Mouse (Mus musculus) midbrain, embryonic 12.5 days (tissue): ENCODE measurements around the gene Pard3. TPM values are rescaled to one million over a fixed set of nuclear protein-coding genes. Genes with fewer than 3 reads are reported as not detected.

ENCODE experiments used
- ATAC-seq: fragments of 200-750 bp; cut with Nextera tagmentation; 2 replicates; pipeline ENCODE4 v1.8.0; 2017; ENCODE audit warnings: low read depth, moderate TSS enrichment, moderate library complexity; ENCODE audit not compliant: low FRiP score
- H3K27ac ChIP-seq: fragments of 300-500 bp; sonication (generic); replicated peaks from 2 replicates; pipeline ENCODE4 v1.5.1; 2016; ENCODE audit warnings: mild to moderate bottlenecking
- H3K27me3 ChIP-seq: fragments of 300-500 bp; sonication (generic); 2 replicates; pipeline ENCODE4 v1.6.1; 2016; ENCODE audit warnings: mild to moderate bottlenecking
- H3K36me3 ChIP-seq: fragments of 300-500 bp; sonication (generic); 2 replicates; pipeline ENCODE4 v1.6.1; 2016
- H3K4me1 ChIP-seq: fragments of 300-500 bp; sonication (generic); 2 replicates; pipeline ENCODE4 v1.6.1; 2016
- H3K4me2 ChIP-seq: fragments of 300-500 bp; sonication (generic); replicated peaks from 2 replicates; pipeline ENCODE4 v1.6.1; 2016; ENCODE audit warnings: mild to moderate bottlenecking, moderate library complexity
- H3K4me3 ChIP-seq: fragments of 300-500 bp; sonication (generic); 2 replicates; pipeline ENCODE4 v1.5.1; 2016; ENCODE audit warnings: mild to moderate bottlenecking
- H3K9ac ChIP-seq: fragments of 300-500 bp; sonication (generic); replicated peaks from 2 replicates; pipeline ENCODE4 v1.6.1; 2016; ENCODE audit warnings: mild to moderate bottlenecking, moderate library complexity
- H3K9me3 ChIP-seq: fragments of 300-500 bp; sonication (generic); 2 replicates; pipeline ENCODE4 v1.6.1; 2016; ENCODE audit warnings: mild to moderate bottlenecking
- WGBS: fragments of 180-500 bp; shearing (Covaris S2); methylation state at CpG from one replicate; pipeline ENCODE4 v1.1.7; 2016; 5-methylcytosine and 5-hydroxymethylcytosine counted together
- polyA plus RNA-seq: library from polyadenylated mRNA; unstranded; fragments of >200 nt; fragmentation: Nextera tagmentation; extraction: Ambion mirVana; gene quantifications from 2 replicates; pipeline ENCODE4 v1.2.1, GENCODE M21; 2016

The Pard3 gene
- polyA plus RNA-seq, 1 experiment from 2014 or later: 36.6 TPM

- H3K4me3 ChIP-seq: no peak overlapping the region
- no peak overlapping the region for H3K27ac ChIP-seq
- H3K9ac ChIP-seq: no peak overlapping the region
- H3K4me1 ChIP-seq: peaks cover 7% of the 10 kb centered on the region; the same call in 1 of the 2 replicates
- no peaks in the 10 kb centered on the region for H3K9me3 ChIP-seq
- WGBS: 81% methylated on average over 12 of the region's 12 CpGs
- no peaks in the 10 kb centered on the region for H3K36me3 ChIP-seq
- no peak overlapping the region for H3K4me2 ChIP-seq
- no peak for ATAC-seq
- H3K27me3 ChIP-seq: no peaks in the 10 kb centered on the region
These were observed 529.2 kb downstream of the Pard3 start for GRCm38 (mm10) chr8:127592648-127593574.

DNA sequence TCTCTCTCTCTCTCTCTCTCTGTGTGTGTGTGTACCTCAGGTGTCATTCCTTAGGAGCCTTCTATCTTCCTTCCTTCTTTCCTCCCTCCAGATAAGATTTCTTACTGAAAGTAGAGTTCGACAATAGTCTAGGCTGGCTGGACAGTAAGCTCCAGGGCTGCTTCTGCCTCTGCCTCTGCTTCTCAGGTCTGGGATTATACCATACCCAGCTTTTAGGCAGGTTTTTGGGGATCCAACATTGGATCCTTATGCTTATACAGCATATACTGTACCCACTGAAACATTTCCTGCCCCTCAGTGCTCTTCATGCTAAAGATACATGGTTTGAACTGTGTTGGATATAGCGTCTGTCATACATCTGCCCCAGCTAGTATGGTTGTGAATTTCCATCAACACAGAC, 536.9 kb downstream of the Pard3 start:
- ATAC-seq: no peak
- no peaks in the 10 kb centered on the region for H3K9me3 ChIP-seq
- H3K4me2 ChIP-seq: no peak overlapping the region
- 92% methylated on average over 2 of the region's 2 CpGs for WGBS
- no peak overlapping the region for H3K9ac ChIP-seq
- peaks cover 7% of the 10 kb centered on the region; the same call in 1 of the 2 replicates for H3K4me1 ChIP-seq
- peaks cover 11% of the 10 kb centered on the region; the same call in 1 of the 2 replicates for H3K36me3 ChIP-seq
- no peak overlapping the region for H3K27ac ChIP-seq
- H3K27me3 ChIP-seq: no peaks in the 10 kb centered on the region
- no peak overlapping the region for H3K4me3 ChIP-seq

- ATAC-seq: no peak
- Histone ChIP-seq H3K4me1 (no peaks in the 10 kb centered on the region), H3K27me3 (no peaks in the 10 kb centered on the region), H3K4me2 (no peak overlapping the region), H3K36me3 (peaks cover 11% of the 10 kb centered on the region; the same call in 1 of the 2 replicates), H3K4me3 (no peak overlapping the region), H3K9ac (no peak overlapping the region), H3K9me3 (no peaks in the 10 kb centered on the region), H3K27ac (no peak overlapping the region)
- 97% methylated on average over 15 of the region's 15 CpGs for whole genome bisulfite sequencing
These were observed 539.4 kb downstream of the Pard3 start for GRCm38 (mm10) chr8:127603062-127603461.

DNA sequence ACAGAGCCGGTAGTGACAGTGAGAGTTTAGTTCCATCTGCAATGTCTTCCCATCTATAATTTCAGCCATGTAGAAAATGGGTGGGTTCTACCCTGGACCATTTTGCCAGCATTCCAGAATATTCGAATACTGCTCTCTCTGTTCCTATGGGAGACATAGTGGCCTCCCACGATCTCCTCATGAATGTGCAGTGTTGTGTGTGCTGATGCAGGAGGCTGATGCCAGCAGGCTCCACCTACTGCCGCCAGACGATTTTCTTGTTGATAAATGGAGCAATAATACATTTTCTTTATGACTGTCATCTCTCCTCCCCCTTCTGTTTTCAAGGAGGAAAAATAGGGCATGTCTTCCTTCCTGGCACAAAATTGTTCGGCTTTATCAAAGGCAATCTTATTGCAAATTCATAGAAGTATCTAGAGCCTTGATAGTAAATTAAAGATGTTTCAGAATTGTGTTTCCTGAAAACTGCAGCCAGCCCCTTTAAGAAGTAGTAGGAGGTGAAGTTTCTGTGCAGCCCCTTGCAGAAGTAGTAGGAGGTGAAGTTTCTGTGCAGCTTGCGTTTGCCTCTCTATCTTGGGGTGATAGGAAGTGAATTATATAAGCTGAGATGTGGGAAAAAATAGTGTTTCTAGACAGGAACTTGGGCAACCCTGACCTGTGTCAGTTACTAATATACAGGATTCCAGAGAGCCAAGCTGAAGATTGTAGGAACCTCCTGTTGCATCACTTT, 545.0 kb downstream of the Pard3 start:
- Histone ChIP-seq H3K9ac (no peak overlapping the region), H3K4me3 (no peak overlapping the region), H3K36me3 (peaks cover 6% of the 10 kb centered on the region; the same call in 1 of the 2 replicates), H3K27me3 (no peaks in the 10 kb centered on the region), H3K4me2 (no peak overlapping the region), H3K4me1 (no peaks in the 10 kb centered on the region), H3K27ac (no peak overlapping the region), H3K9me3 (no peaks in the 10 kb centered on the region)
- no peak for ATAC-seq
- WGBS: 81% methylated on average over 7 of the region's 7 CpGs

- Histone ChIP-seq H3K27ac (no peak overlapping the region), H3K4me1 (no peaks in the 10 kb centered on the region), H3K9me3 (no peaks in the 10 kb centered on the region), H3K27me3 (no peaks in the 10 kb centered on the region), H3K9ac (no peak overlapping the region), H3K36me3 (peaks cover under 1% of the 10 kb centered on the region; the same call in 1 of the 2 replicates), H3K4me2 (no peak overlapping the region), H3K4me3 (no peak overlapping the region)
- WGBS: 87% methylated on average over 10 of the region's 10 CpGs
- no peak for ATAC-seq
These were observed 545.6 kb downstream of the Pard3 start for GRCm38 (mm10) chr8:127609316-127609715.

DNA sequence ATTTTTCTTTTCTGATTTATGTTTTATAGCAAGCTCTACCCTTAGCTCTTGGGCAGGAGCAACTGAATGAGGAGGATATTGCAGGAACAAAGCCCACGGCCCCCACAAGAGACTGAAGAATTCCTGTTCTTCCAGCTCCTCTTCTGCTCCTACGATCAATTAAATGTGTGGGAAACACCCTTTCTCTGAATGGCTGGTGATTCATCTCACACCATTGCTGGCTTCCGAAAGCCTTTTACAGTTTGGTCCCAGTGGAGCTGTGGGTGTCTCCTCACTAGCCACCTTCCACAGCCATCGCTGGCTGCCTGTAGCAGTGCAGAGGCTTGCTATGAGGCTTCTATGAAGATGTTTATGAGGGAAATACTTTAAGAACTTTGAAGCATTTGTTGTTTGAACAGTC, 550.5 kb downstream of the Pard3 start:
- no peaks in the 10 kb centered on the region for H3K27me3 ChIP-seq
- H3K4me2 ChIP-seq: no peak overlapping the region
- H3K9me3 ChIP-seq: no peaks in the 10 kb centered on the region
- WGBS: 88% methylated on average over 4 of the region's 4 CpGs
- no peaks in the 10 kb centered on the region for H3K4me1 ChIP-seq
- no peak overlapping the region for H3K9ac ChIP-seq
- no peak for ATAC-seq
- no peak overlapping the region for H3K4me3 ChIP-seq
- H3K27ac ChIP-seq: no peak overlapping the region
- H3K36me3 ChIP-seq: no peaks in the 10 kb centered on the region

DNA sequence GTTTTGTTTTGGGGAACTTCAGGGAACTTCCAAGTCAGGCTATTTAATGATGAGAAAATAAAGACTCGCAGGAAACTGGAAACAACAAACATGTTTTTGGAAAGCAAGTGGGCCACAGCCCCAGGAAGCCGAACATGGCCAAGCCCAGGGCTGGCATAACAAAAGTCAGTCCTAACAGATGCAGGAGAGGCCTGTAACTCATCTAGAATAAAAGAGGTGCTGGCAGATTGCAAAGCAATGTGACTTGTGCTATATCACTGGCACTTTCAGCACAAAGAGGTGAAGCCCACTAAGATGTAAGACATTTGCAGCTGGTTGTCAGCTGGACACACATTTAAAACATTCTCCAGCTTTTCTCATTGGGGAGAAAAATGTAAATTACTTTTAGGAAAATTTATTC, 553.0 kb downstream of the Pard3 start:
- H3K9ac ChIP-seq: no peak overlapping the region
- H3K9me3 ChIP-seq: no peaks in the 10 kb centered on the region
- H3K27ac ChIP-seq: no peak overlapping the region
- ATAC-seq: no peak
- H3K36me3 ChIP-seq: no peaks in the 10 kb centered on the region
- WGBS: 89% methylated on average over 2 of the region's 2 CpGs
- H3K4me3 ChIP-seq: no peak overlapping the region
- H3K4me2 ChIP-seq: no peak overlapping the region
- no peaks in the 10 kb centered on the region for H3K4me1 ChIP-seq
- no peaks in the 10 kb centered on the region for H3K27me3 ChIP-seq

DNA sequence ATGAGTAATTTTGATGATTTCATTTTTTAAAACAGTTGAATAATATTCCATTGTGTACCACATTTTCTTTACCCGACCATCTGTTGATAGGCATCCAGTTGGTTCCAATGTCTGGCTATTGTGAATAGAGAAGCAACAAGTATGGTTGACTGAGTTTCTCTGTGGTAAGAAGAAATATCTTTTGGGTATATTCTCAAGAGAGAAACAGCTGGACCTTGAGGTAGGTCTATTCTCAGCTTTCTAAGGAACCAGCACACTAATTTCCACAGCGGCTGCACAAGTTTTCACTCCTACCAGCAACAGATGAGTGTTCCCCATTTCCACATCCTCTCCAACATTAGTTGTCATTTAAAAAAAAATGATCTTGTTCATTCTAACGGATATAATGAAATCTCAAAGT, 558.4 kb downstream of the Pard3 start:
- Histone ChIP-seq H3K9ac (no peak overlapping the region), H3K4me2 (no peak overlapping the region), H3K27me3 (no peaks in the 10 kb centered on the region), H3K27ac (no peak overlapping the region), H3K4me1 (no peaks in the 10 kb centered on the region), H3K4me3 (no peak overlapping the region), H3K9me3 (no peaks in the 10 kb centered on the region), H3K36me3 (no peaks in the 10 kb centered on the region)
- 85% methylated on average over 3 of the region's 3 CpGs for WGBS
- no peak for ATAC-seq

DNA sequence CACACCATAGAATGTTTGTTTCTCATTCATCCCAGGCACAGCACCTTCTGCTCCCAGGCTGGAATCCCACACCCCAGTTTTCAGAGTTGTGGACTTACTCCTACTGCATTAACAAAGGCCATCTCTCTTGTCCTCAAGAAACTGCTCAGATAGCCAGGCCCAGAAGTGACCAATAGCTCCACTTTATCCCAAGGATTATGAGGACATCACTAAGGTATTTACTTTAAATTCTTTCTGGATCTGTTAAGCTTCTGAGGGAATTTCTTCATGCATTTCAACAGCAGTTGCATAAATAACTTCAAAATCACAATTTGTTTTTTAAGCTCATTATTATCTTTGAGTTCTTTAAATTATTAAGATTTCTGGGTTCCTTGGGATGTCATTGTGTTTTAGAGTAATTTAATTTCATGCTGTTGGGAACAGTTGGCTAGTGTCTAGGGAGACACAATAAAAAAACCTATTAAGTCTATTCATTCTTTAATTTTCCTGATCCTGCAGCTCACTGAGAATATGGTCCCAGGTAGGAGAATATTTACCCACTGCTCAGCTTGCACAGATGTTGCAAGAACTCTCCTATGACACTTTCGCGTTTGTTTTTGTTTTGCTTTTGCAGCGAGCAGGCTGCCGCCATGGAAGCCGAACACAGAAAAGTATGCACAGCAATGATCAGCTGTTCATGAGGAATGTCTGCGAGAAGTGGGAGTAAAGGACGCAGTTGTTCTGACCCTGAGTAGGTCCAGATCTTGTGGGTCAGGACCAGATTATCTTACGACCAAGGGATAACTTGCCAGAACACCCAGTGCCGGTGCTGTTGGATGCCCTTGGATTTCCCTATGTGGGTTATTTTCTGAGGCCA, 574.8 kb downstream of the Pard3 start:
- no peak for ATAC-seq
- no peak overlapping the region for H3K4me3 ChIP-seq
- 87% methylated on average over 9 of the region's 9 CpGs for WGBS
- no peaks in the 10 kb centered on the region for H3K4me1 ChIP-seq
- H3K9me3 ChIP-seq: no peaks in the 10 kb centered on the region
- H3K27ac ChIP-seq: no peak overlapping the region
- no peaks in the 10 kb centered on the region for H3K27me3 ChIP-seq
- no peak overlapping the region for H3K4me2 ChIP-seq
- H3K36me3 ChIP-seq: no peaks in the 10 kb centered on the region
- H3K9ac ChIP-seq: no peak overlapping the region

- 96% methylated on average over 4 of the region's 4 CpGs for WGBS
These were observed 575.4 kb downstream of the Pard3 start for GRCm38 (mm10) chr8:127639088-127639453.

GRCm38 (mm10) chr8:127655559-127655958, 591.9 kb downstream of the Pard3 start:
- H3K36me3 ChIP-seq: no peaks in the 10 kb centered on the region
- no peak overlapping the region for H3K9ac ChIP-seq
- no peak for ATAC-seq
- no peaks in the 10 kb centered on the region for H3K9me3 ChIP-seq
- H3K4me3 ChIP-seq: no peak overlapping the region
- 91% methylated on average over 3 of the region's 3 CpGs for WGBS
- H3K27ac ChIP-seq: no peak overlapping the region
- H3K27me3 ChIP-seq: no peaks in the 10 kb centered on the region
- H3K4me1 ChIP-seq: no peaks in the 10 kb centered on the region
- no peak overlapping the region for H3K4me2 ChIP-seq

More at GRCm38 (mm10) chr8:127639088-127639453, 575.4 kb downstream of the Pard3 start:
- Histone ChIP-seq H3K27ac (no peak overlapping the region), H3K9me3 (no peaks in the 10 kb centered on the region), H3K4me1 (no peaks in the 10 kb centered on the region), H3K9ac (no peak overlapping the region), H3K4me3 (no peak overlapping the region), H3K27me3 (no peaks in the 10 kb centered on the region), H3K36me3 (no peaks in the 10 kb centered on the region), H3K4me2 (no peak overlapping the region)
- no peak for ATAC-seq
